Mouse (Mus musculus) ES-E14 (cell line): ENCODE results near the gene Clstn1.

Experiments
- CHD2 ChIP-seq: IDR thresholded peaks from 2 replicates; pipeline ENCODE4 v1.6.1; 2014; ENCODE audit warnings: mild to moderate bottlenecking, low read depth, low read length, inconsistent platforms
- HCFC1 ChIP-seq: IDR thresholded peaks from 2 replicates; pipeline ENCODE4 v1.6.1; 2012; ENCODE audit warnings: low read length, inconsistent platforms, borderline replicate concordance; ENCODE audit not compliant: insufficient read depth
- MAFK ChIP-seq: IDR thresholded peaks from 2 replicates; pipeline ENCODE4 v1.6.1; 2014; ENCODE audit warnings: mild to moderate bottlenecking, low read depth, low read length, inconsistent platforms; ENCODE audit not compliant: insufficient read depth
- ZC3H11A ChIP-seq: IDR thresholded peaks from 2 replicates; pipeline ENCODE4 v1.6.1; 2012; ENCODE audit warnings: low read depth, mild to moderate bottlenecking, inconsistent platforms, low read length, borderline replicate concordance
- ZNF384 ChIP-seq: IDR thresholded peaks from 2 replicates; pipeline ENCODE4 v1.6.1; 2012; ENCODE audit warnings: low read depth, low read length, inconsistent platforms

DNA sequence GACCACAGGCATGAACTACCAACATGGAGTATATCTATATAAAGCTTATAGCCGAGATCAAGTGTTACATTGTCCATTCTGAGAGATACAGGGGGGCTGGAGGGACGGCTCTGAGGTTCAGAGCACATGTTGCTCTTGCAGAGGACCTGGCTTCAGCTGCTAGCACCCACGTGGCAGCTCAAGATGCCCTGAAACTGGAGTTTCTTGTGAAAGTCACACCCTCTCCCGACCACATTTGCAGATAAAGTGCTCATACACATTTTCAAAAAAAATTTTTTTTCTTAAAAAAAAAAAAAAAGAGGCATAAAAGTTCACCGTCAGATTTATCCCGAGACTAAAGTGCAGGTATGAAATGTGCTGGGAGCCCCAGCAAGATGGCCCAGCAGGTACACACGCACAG is 74.3 kb downstream of the Clstn1 start:
- TF ChIP-seq MAFK (no peak), ZC3H11A (no peak), CHD2 (no peak), HCFC1 (no peak), ZNF384 (no peak)
